Mouse (Mus musculus) forebrain, embryonic 12.5 days (tissue): ENCODE data around the gene Nmt1. TPM values are rescaled to one million over a fixed set of nuclear protein-coding genes. Genes with fewer than 3 reads are reported as not detected.

Experiments
- ATAC-seq: fragments of 200-750 bp; cut with Nextera tagmentation; 2 replicates; pipeline ENCODE4 v1.8.0; 2017; ENCODE audit warnings: moderate TSS enrichment; ENCODE audit not compliant: low FRiP score
- H3K27ac ChIP-seq: fragments of 300-500 bp; sonication (generic); 2 replicates; pipeline ENCODE4 v1.5.1; 2016; ENCODE audit warnings: mild to moderate bottlenecking
- H3K27me3 ChIP-seq: fragments of 300-500 bp; sonication (generic); 2 replicates; pipeline ENCODE4 v1.6.1; 2016; ENCODE audit warnings: mild to moderate bottlenecking
- H3K36me3 ChIP-seq: fragments of 300-500 bp; sonication (generic); replicated peaks from 2 replicates; pipeline ENCODE4 v1.6.1; 2016; ENCODE audit warnings: mild to moderate bottlenecking
- H3K4me1 ChIP-seq: fragments of 300-500 bp; sonication (generic); 2 replicates; pipeline ENCODE4 v1.6.1; 2016
- H3K4me2 ChIP-seq: fragments of 300-500 bp; sonication (generic); 2 replicates; pipeline ENCODE4 v1.6.1; 2016; ENCODE audit warnings: mild to moderate bottlenecking, moderate library complexity
- H3K4me3 ChIP-seq: fragments of 300-500 bp; sonication (generic); replicated peaks from 2 replicates; pipeline ENCODE4 v1.5.1; 2016; ENCODE audit warnings: mild to moderate bottlenecking
- H3K9ac ChIP-seq: fragments of 300-500 bp; sonication (generic); 2 replicates; pipeline ENCODE4 v1.6.1; 2016; ENCODE audit warnings: mild to moderate bottlenecking
- H3K9me3 ChIP-seq: fragments of 300-500 bp; sonication (generic); 2 replicates; pipeline ENCODE4 v1.6.1; 2016
- WGBS: fragments of 180-500 bp; shearing (Covaris S2); methylation state at CpG from one replicate; pipeline ENCODE4 v1.1.7; 2016; 5-methylcytosine and 5-hydroxymethylcytosine counted together
- polyA plus RNA-seq: library from polyadenylated mRNA; unstranded; fragments of >200 nt; fragmentation: Nextera tagmentation; extraction: Ambion mirVana; gene quantifications from 2 replicates; pipeline ENCODE4 v1.2.1, GENCODE M21; 2016

The Nmt1 gene
- polyA plus RNA-seq, 1 experiment from 2014 or later: 56.2 TPM

- peaks cover 12% of the 10 kb centered on the region for H3K4me1 ChIP-seq
- H3K9me3 ChIP-seq: no peaks in the 10 kb centered on the region
- H3K4me2 ChIP-seq: no peak overlapping the region
- no peak overlapping the region for H3K4me3 ChIP-seq
- peaks cover 36% of the 10 kb centered on the region for H3K36me3 ChIP-seq
- no peaks in the 10 kb centered on the region for H3K27me3 ChIP-seq
- H3K9ac ChIP-seq: no peak overlapping the region
- no peak for ATAC-seq
- no peak overlapping the region for H3K27ac ChIP-seq
- 83% methylated on average over 6 of the region's 6 CpGs for WGBS
Observed at GRCm38 (mm10) chr11:103007001-103007340, 21.0 kb upstream of the Nmt1 start.

- Histone ChIP-seq H3K27me3 (no peaks in the 10 kb centered on the region), H3K4me3 (no peak overlapping the region), H3K9me3 (no peaks in the 10 kb centered on the region), H3K4me2 (no peak overlapping the region), H3K27ac (no peak overlapping the region), H3K4me1 (peaks cover 12% of the 10 kb centered on the region), H3K36me3 (peaks cover 51% of the 10 kb centered on the region), H3K9ac (no peak overlapping the region)
- no peak for ATAC-seq
- 84% methylated on average over 7 of the region's 7 CpGs for WGBS
Observed at GRCm38 (mm10) chr11:103008558-103008957, 19.4 kb upstream of the Nmt1 start.

GRCm38 (mm10) chr11:103009208-103009607 lies 18.8 kb upstream of the Nmt1 start:
- Histone ChIP-seq H3K4me3 (no peak overlapping the region), H3K4me2 (no peak overlapping the region), H3K9me3 (no peaks in the 10 kb centered on the region), H3K27ac (no peak overlapping the region), H3K9ac (no peak overlapping the region), H3K27me3 (no peaks in the 10 kb centered on the region), H3K4me1 (peaks cover 12% of the 10 kb centered on the region), H3K36me3 (peaks cover 51% of the 10 kb centered on the region)
- 92% methylated on average over 8 of the region's 8 CpGs for WGBS
- no peak for ATAC-seq

DNA sequence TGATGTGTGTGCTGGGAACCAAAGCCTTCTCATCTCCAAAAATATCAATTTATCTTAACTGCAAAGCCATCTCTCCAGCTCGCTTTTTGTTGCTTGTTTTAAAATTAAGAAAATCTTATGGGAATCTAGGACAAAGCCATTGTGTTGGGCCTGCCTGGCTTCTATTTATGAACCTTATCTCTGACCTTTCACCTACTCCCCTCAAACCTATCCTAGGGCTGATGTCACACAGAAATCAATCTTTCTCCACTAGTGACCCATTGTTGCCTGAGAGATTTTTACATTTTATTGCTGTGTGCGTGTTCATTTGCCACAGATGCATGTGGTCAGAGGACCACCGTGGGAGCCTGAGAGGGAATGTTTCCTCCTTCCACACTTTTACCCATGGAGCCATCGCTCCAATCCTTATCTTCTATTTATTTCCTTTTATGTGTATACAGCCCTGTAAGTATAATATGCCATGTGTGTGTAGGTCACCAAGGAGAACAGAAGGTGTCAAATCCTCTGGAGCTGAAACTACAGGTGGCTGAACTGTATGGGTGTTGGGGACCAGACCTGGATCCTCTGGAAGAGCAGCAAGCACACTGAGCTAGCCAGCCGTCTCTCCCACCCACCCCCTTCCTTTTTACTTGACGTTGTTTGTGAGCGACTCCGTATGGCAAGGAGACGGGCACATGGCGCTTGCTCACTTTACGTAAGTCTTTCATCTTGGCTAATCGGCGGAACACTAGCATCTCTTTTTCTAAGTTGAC lies 17.4 kb upstream of the Nmt1 start:
- Histone ChIP-seq H3K9me3 (no peaks in the 10 kb centered on the region), H3K4me1 (peaks cover 23% of the 10 kb centered on the region), H3K36me3 (peaks cover 50% of the 10 kb centered on the region), H3K27me3 (no peaks in the 10 kb centered on the region), H3K27ac (no peak overlapping the region), H3K4me2 (no peak overlapping the region), H3K9ac (no peak overlapping the region), H3K4me3 (no peak overlapping the region)
- WGBS: 94% methylated on average over 13 of the region's 13 CpGs
- no peak for ATAC-seq

GRCm38 (mm10) chr11:103011206-103011497 lies 16.8 kb upstream of the Nmt1 start:
- 88% methylated on average over 2 of the region's 2 CpGs for WGBS
- ATAC-seq: no peak
- peaks cover 45% of the 10 kb centered on the region for H3K36me3 ChIP-seq

DNA sequence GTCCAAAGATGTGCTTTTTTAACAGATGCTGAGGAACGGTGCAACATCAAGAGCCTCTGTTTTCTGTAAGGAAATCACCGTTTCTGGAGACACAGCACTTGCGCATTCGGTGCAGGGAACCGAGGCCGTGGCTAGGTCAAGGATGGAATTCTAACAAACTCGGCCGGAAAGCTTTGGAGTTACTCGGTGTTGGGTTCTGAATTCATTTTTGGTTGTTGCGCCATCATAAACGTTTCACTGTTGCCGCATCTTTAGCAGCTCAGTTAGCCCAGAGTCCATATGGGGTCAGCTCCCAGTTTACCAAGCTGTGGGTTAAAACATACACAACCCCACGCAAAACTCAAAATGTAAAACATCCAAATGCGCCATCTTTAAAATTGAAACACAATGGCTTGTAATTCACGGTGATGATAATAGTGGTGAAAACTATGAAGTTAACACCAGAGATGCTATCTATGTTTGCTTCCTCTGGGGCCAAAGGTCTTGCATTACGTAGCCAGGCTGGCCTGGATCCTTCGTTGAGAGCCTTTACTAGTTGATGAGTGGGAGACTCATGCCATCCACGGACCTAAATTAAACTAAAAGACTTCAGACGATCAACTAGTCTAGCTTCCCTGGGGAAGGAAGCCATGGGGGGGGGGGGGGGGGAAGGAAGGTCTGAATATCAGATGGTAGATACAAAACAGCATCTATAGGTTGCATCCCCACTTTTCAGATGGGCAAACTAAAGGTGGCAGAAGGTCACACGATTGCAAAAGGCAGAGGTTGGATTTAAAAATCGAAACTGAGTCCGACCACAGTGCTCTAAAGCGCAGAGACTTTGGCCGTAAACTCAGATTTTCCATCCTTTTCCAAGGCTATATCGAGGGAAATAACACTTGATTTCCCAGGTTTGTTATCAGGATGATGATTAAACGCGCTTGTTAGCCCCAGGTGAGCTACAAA lies 11.8 kb upstream of the Nmt1 start:
- ATAC-seq: no peak
- peaks cover 24% of the 10 kb centered on the region for H3K36me3 ChIP-seq
- peak overlapping the region; percentile 81 for H3K9ac ChIP-seq
- peak overlapping the region; percentile 66 for H3K4me3 ChIP-seq
- no peaks in the 10 kb centered on the region for H3K9me3 ChIP-seq
- WGBS: 50% methylated on average over 27 of the region's 27 CpGs
- peak overlapping the region; percentile 94 for H3K27ac ChIP-seq
- H3K27me3 ChIP-seq: no peaks in the 10 kb centered on the region
- H3K4me1 ChIP-seq: peaks cover 18% of the 10 kb centered on the region
- peak overlapping the region; percentile 81 for H3K4me2 ChIP-seq

More at GRCm38 (mm10) chr11:103011206-103011497, 16.8 kb upstream of the Nmt1 start:
- Histone ChIP-seq H3K4me3 (no peak overlapping the region), H3K9ac (no peak overlapping the region), H3K27ac (no peak overlapping the region), H3K9me3 (no peaks in the 10 kb centered on the region), H3K27me3 (no peaks in the 10 kb centered on the region), H3K4me1 (peaks cover 28% of the 10 kb centered on the region), H3K4me2 (no peak overlapping the region)

GRCm38 (mm10) chr11:103016930-103017329 lies 11.1 kb upstream of the Nmt1 start:
- WGBS: under 1% methylated on average over 30 of the region's 41 CpGs
- ATAC-seq: peak; percentile 99
- Histone ChIP-seq H3K36me3 (peaks cover 22% of the 10 kb centered on the region), H3K9me3 (no peaks in the 10 kb centered on the region), H3K9ac (peak overlapping the region; percentile 81), H3K27me3 (no peaks in the 10 kb centered on the region), H3K27ac (peak overlapping the region; percentile 94), H3K4me1 (peaks cover 18% of the 10 kb centered on the region), H3K4me2 (peak overlapping the region; percentile 81), H3K4me3 (peak overlapping the region; percentile 66)

GRCm38 (mm10) chr11:103017661-103018060 lies 10.3 kb upstream of the Nmt1 start:
- Histone ChIP-seq H3K4me2 (no peak overlapping the region), H3K4me3 (no peak overlapping the region), H3K4me1 (peaks cover 18% of the 10 kb centered on the region), H3K27me3 (no peaks in the 10 kb centered on the region), H3K36me3 (peaks cover 16% of the 10 kb centered on the region), H3K9me3 (no peaks in the 10 kb centered on the region), H3K27ac (no peak overlapping the region), H3K9ac (no peak overlapping the region)
- ATAC-seq: no peak
- 80% methylated on average over 9 of the region's 9 CpGs for WGBS

DNA sequence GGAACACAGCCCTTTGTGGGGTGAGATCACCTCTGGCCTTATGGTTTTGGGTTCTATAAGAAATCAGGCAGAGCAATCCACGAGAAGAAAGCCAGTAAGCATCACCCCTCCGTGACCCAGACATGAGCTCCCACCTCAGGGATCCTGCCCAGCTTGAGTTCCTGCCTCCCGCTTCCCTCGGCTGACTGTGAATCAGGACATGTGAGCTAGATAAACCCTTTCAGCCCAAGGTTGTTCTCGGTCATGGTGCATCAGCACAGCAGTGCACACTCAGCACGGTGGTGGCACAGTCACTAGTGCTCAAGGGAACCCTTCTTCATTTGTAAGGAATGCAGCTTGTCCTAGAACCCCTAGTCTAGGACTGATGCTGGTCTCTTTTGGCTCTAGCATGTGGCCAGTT lies 9.1 kb upstream of the Nmt1 start:
- ATAC-seq: no peak

DNA sequence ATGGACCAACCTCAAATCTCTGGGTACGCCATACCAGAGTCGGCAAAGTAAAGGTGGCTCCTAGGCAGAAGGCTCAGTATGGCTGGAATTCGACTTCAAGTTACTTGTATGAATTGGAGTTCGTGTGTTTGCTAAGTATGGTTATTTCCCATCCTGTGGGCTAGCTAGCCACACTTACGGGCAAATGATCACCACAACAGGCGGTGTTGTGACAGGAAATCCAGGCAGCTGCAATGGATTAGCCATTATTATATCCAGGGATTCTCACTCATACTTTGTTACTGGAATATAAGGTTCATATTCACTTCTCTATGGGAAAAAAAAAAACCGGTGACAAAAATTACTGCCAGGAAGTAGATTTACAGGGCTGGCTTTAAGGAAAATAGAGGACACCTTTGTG lies 8.7 kb upstream of the Nmt1 start:
- no peak overlapping the region for H3K9ac ChIP-seq
- no peak for ATAC-seq
- H3K4me2 ChIP-seq: no peak overlapping the region
- no peaks in the 10 kb centered on the region for H3K27me3 ChIP-seq
- no peak overlapping the region for H3K4me3 ChIP-seq
- H3K36me3 ChIP-seq: 0 out of 2 replicates have a peak, but pooled peaks cover 5% of the 10 kb centered on the region
- peaks cover 18% of the 10 kb centered on the region for H3K4me1 ChIP-seq
- no peak overlapping the region for H3K27ac ChIP-seq
- no peaks in the 10 kb centered on the region for H3K9me3 ChIP-seq
- 88% methylated on average over 7 of the region's 7 CpGs for WGBS

More for the DNA sequence above, 9.1 kb upstream of the Nmt1 start:
- Histone ChIP-seq H3K4me2 (no peak overlapping the region), H3K9me3 (no peaks in the 10 kb centered on the region), H3K9ac (no peak overlapping the region), H3K27me3 (no peaks in the 10 kb centered on the region), H3K27ac (no peak overlapping the region), H3K36me3 (0 out of 2 replicates have a peak, but pooled peaks cover 5% of the 10 kb centered on the region), H3K4me3 (no peak overlapping the region), H3K4me1 (peaks cover 18% of the 10 kb centered on the region)
- 82% methylated on average over 6 of the region's 6 CpGs for whole genome bisulfite sequencing

GRCm38 (mm10) chr11:103020713-103021335 lies 7.2 kb upstream of the Nmt1 start:
- WGBS: 80% methylated on average over 3 of the region's 3 CpGs
- no peak overlapping the region for H3K9ac ChIP-seq
- H3K4me3 ChIP-seq: no peak overlapping the region
- no peak for ATAC-seq
- no peaks in the 10 kb centered on the region for H3K27me3 ChIP-seq
- H3K9me3 ChIP-seq: no peaks in the 10 kb centered on the region
- H3K4me2 ChIP-seq: no peak overlapping the region
- H3K27ac ChIP-seq: no peak overlapping the region
- peaks cover 11% of the 10 kb centered on the region; the same call in 1 of the 2 replicates for H3K36me3 ChIP-seq
- H3K4me1 ChIP-seq: peaks cover 6% of the 10 kb centered on the region

DNA sequence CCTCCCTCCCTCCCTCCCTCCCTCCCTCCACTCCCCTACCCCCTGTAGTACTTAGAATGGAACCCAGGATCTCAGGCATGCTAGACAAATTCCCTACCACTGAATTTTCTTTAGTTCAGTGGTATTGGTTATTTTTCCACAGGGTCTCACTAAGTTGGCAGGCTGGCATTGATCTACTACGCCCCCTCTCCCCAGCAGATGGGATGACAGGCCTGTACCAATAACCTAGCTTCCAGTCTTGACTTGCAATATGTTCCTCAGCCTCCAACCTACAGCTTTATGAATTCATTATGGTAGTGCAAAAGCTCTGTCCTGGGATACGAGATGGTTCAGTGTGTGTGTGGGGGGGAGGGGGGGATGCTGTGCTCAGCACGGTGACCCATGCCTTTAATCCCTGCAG lies 4.0 kb upstream of the Nmt1 start:
- Histone ChIP-seq H3K9me3 (no peaks in the 10 kb centered on the region), H3K27ac (no peak overlapping the region), H3K36me3 (peaks cover 11% of the 10 kb centered on the region; the same call in 1 of the 2 replicates), H3K27me3 (no peaks in the 10 kb centered on the region), H3K4me3 (no peak overlapping the region), H3K4me1 (peaks cover 14% of the 10 kb centered on the region), H3K9ac (no peak overlapping the region), H3K4me2 (no peak overlapping the region)
- WGBS: 92% methylated on average over 3 of the region's 3 CpGs
- ATAC-seq: no peak
